Mouse (Mus musculus) duodenum, adult 2 months (tissue): ENCODE data around the gene Gpr83. TPM values are rescaled to one million over a fixed set of nuclear protein-coding genes. Genes with fewer than 3 reads are reported as not detected.

Experiments
- polyA plus RNA-seq: library from polyadenylated mRNA; depleted of rRNA; stranded (reverse); fragments of >200 nt; gene quantifications from 2 replicates; pipeline ENCODE4 v1.2.3, GENCODE M21; 2012; ENCODE audit warnings: low replicate concordance; rRNA removed

Gpr83 gene
- polyA plus RNA-seq = 0.02 and 0.04 TPM in 2 replicates

GRCm38 (mm10) chr9:14859868-14860639 is at the start of gene Gpr83:
TSS of gene Gpr83 (plus strand) at chr9:14860210.

GRCm38 (mm10) chr9:14903581-14904378 is 43.8 kb downstream of the Gpr83 start, which contains the start of gene Izumo1r:
TSS of gene Izumo1r (minus strand) at chr9:14903949.

Other genes with a start within 250 kb of the Gpr83 start
- gene Amotl1, start 215.2 kb upstream of the Gpr83 start, polyA plus RNA-seq = 4.2 and 5.7 TPM in 2 replicates
- gene Piwil4, start 119.5 kb upstream of the Gpr83 start, polyA plus RNA-seq = 0.51 and 0.53 TPM in 2 replicates
- 12.2 and 13.9 TPM in 2 replicates for gene Fut4, start 107.8 kb upstream of the Gpr83 start, polyA plus RNA-seq
- not detected in 2 replicates for gene 1700012B09Rik, start 89.2 kb upstream of the Gpr83 start, polyA plus RNA-seq
- 0.69 and 1.2 TPM in 2 replicates for gene Mre11a, start 75.6 kb upstream of the Gpr83 start, polyA plus RNA-seq
- gene Ankrd49, start 75.4 kb upstream of the Gpr83 start, polyA plus RNA-seq = 0.43 and 1.2 TPM in 2 replicates
- gene Izumo1r, start 43.7 kb downstream of the Gpr83 start, polyA plus RNA-seq = 0.16 and 3.8 TPM in 2 replicates
- gene Panx1, start 185.3 kb downstream of the Gpr83 start, polyA plus RNA-seq = 74.2 and 149 TPM in 2 replicates